13 mouse cellular contexts compared by ENCODE assay signal in genomic region chr9:101690916-101691315, GRCm38 (mm10).
DNase-seq lines count a peak whose midpoint lies in the region; ATAC-seq and TF ChIP-seq lines count a peak whose summit lies in the region.
"Had no signal": no experiment of that assay in that cellular context is flagged by ENCODE, and none has a peak within 500 bp of the region (broad histone marks: within the 10 kb centered on the region; RNA-seq: fewer than 3 reads in every experiment).

No protein-coding gene starts in this region.

- no peaks in the 10 kb centered on the region for H3K9me3 ChIP-seq in forebrain, embryonic 15.5 days
- H3K9me3 ChIP-seq in forebrain, embryonic 12.5 days = no peaks in the 10 kb centered on the region
- no peaks in the 10 kb centered on the region for H3K9me3 ChIP-seq in forebrain, postnatal 0 days (ENCODE audit: low read length)
- H3K9me3 ChIP-seq in hindbrain, embryonic 16.5 days (ENCODE audit: control insufficient read depth, low read length) = no peaks in the 10 kb centered on the region
- H3K9me3 ChIP-seq in midbrain, postnatal 0 days (ENCODE audit: low read length) = no peaks in the 10 kb centered on the region
- H3K9me3 ChIP-seq: heart, embryonic 13.5 days; limb, embryonic 15.5 days had no signal

- DNase-seq in forebrain, postnatal 0 days = peak; percentile 39
- DNase-seq in midbrain, postnatal 0 days (ENCODE audit: low spot score) = no peak
- DNase-seq in spleen, postnatal 36 days (ENCODE audit: low spot score in 2 of 2) = no peak
- DNase-seq in urinary bladder, postnatal 25 days (ENCODE audit: low spot score) = no peak
- DNase-seq in adrenal gland, postnatal 25 days = no peak
- DNase-seq: thymus, postnatal 14 days had no signal

- H3K4me3 ChIP-seq in forebrain, embryonic 15.5 days = peak overlapping the region; percentile 36
- no peak overlapping the region for H3K4me3 ChIP-seq in forebrain, embryonic 12.5 days (replicated peaks)
- peak overlapping the region; percentile 28 for H3K4me3 ChIP-seq in forebrain, postnatal 0 days (ENCODE audit: low read depth, low read length)
- H3K4me3 ChIP-seq in hindbrain, embryonic 16.5 days (ENCODE audit: low read length) = no peak overlapping the region
- peak overlapping the region; percentile 15; the same call in 1 of the 2 replicates for H3K4me3 ChIP-seq in midbrain, postnatal 0 days (ENCODE audit: low read depth, low read length)
- H3K4me3 ChIP-seq: heart, embryonic 13.5 days; limb, embryonic 15.5 days had no signal

- H3K4me1 ChIP-seq in forebrain, embryonic 15.5 days = peaks cover 18% of the 10 kb centered on the region
- H3K4me1 ChIP-seq in forebrain, embryonic 12.5 days = peaks cover 18% of the 10 kb centered on the region
- H3K4me1 ChIP-seq in forebrain, postnatal 0 days (ENCODE audit: insufficient read depth) = no peaks in the 10 kb centered on the region; the same call in 1 of the 2 replicates
- H3K4me1 ChIP-seq in hindbrain, embryonic 16.5 days (ENCODE audit: control insufficient read depth, insufficient read depth, low read depth, low read length) = peaks cover 7% of the 10 kb centered on the region
- H3K4me1 ChIP-seq in midbrain, postnatal 0 days (ENCODE audit: insufficient read depth, low read length) = peaks cover 8% of the 10 kb centered on the region; the same call in 1 of the 2 replicates
- H3K4me1 ChIP-seq: heart, embryonic 13.5 days; limb, embryonic 15.5 days had no signal

- no peak for TF ChIP-seq CTCF in forebrain, postnatal 0 days (IDR thresholded peaks at IDR 0.05; ENCODE audit: low read depth)
- TF ChIP-seq CTCF in midbrain, postnatal 0 days (IDR thresholded peaks at IDR 0.05) = no peak

- peak overlapping the region; percentile 56 for H3K9ac ChIP-seq in forebrain, embryonic 15.5 days (replicated peaks)
- no peak overlapping the region for H3K9ac ChIP-seq in forebrain, embryonic 12.5 days
- H3K9ac ChIP-seq in forebrain, postnatal 0 days = peak overlapping the region; percentile 64; the same call in 1 of the 2 replicates
- H3K9ac ChIP-seq in hindbrain, embryonic 16.5 days (ENCODE audit: low read depth, low read length) = no peak overlapping the region
- H3K9ac ChIP-seq in midbrain, postnatal 0 days (replicated peaks; ENCODE audit: low read length, poor library complexity, severe bottlenecking) = peak overlapping the region; percentile 29
- H3K9ac ChIP-seq: heart, embryonic 13.5 days; limb, embryonic 15.5 days had no signal

- ATAC-seq in forebrain, embryonic 15.5 days (replicated peaks) = peak; percentile 52
- ATAC-seq in forebrain, embryonic 12.5 days (ENCODE audit: low FRiP score) = no peak
- ATAC-seq in forebrain, postnatal 0 days = no peak
- peak; percentile 25; the same call in 1 of the 2 replicates for ATAC-seq in hindbrain, embryonic 16.5 days
- no peak for ATAC-seq in midbrain, postnatal 0 days (ENCODE audit: low FRiP score)
- ATAC-seq: intestine, postnatal 0 days had no signal

- H3K27me3 ChIP-seq in forebrain, embryonic 15.5 days = no peaks in the 10 kb centered on the region
- peaks cover 19% of the 10 kb centered on the region for H3K27me3 ChIP-seq in forebrain, embryonic 12.5 days
- no peaks in the 10 kb centered on the region for H3K27me3 ChIP-seq in forebrain, postnatal 0 days (ENCODE audit: insufficient read depth, low read length)
- H3K27me3 ChIP-seq in hindbrain, embryonic 16.5 days (replicated peaks; ENCODE audit: control insufficient read depth, insufficient read depth, low read length) = no peaks in the 10 kb centered on the region; the same call in 1 of the 2 replicates
- no peaks in the 10 kb centered on the region for H3K27me3 ChIP-seq in midbrain, postnatal 0 days (ENCODE audit: insufficient read depth, low read length)

- peak overlapping the region; percentile 73; the same call in 1 of the 2 replicates for H3K27ac ChIP-seq in forebrain, embryonic 15.5 days (replicated peaks)
- H3K27ac ChIP-seq in forebrain, embryonic 12.5 days = no peak overlapping the region
- peak overlapping the region; percentile 75; the same call in 1 of the 2 replicates for H3K27ac ChIP-seq in forebrain, postnatal 0 days (ENCODE audit: low read depth, low read length)
- H3K27ac ChIP-seq in hindbrain, embryonic 16.5 days (ENCODE audit: low read depth, low read length) = no peak overlapping the region; the same call in 1 of the 2 replicates
- H3K27ac ChIP-seq in midbrain, postnatal 0 days (ENCODE audit: low read depth, low read length) = peak overlapping the region; percentile 74; the same call in 1 of the 2 replicates
- H3K27ac ChIP-seq: heart, embryonic 13.5 days; limb, embryonic 15.5 days had no signal

- no peaks in the 10 kb centered on the region for H3K36me3 ChIP-seq in forebrain, embryonic 15.5 days
- H3K36me3 ChIP-seq in forebrain, embryonic 12.5 days (replicated peaks) = no peaks in the 10 kb centered on the region
- H3K36me3 ChIP-seq in forebrain, postnatal 0 days (ENCODE audit: insufficient read depth) = no peaks in the 10 kb centered on the region
- H3K36me3 ChIP-seq in hindbrain, embryonic 16.5 days (ENCODE audit: control insufficient read depth, insufficient read depth, low read length) = no peaks in the 10 kb centered on the region
- H3K36me3 ChIP-seq in midbrain, postnatal 0 days (ENCODE audit: insufficient read depth, low read length) = no peaks in the 10 kb centered on the region
- H3K36me3 ChIP-seq: G1E; heart, embryonic 13.5 days; limb, embryonic 15.5 days had no signal

- WGBS in forebrain, embryonic 15.5 days = 12% methylated on average over 7 of the region's 7 CpGs
- 35% methylated on average over 7 of the region's 7 CpGs for WGBS in forebrain, embryonic 12.5 days
- WGBS in forebrain, postnatal 0 days = 12% methylated on average over 7 of the region's 7 CpGs
- WGBS in hindbrain, embryonic 16.5 days = 20% methylated on average over 7 of the region's 7 CpGs
- 22% methylated on average over 7 of the region's 7 CpGs for WGBS in midbrain, postnatal 0 days

- H3K4me2 ChIP-seq in forebrain, embryonic 15.5 days (replicated peaks) = peak overlapping the region; percentile 60
- H3K4me2 ChIP-seq in forebrain, embryonic 12.5 days = no peak overlapping the region; the same call in 1 of the 2 replicates
- H3K4me2 ChIP-seq in forebrain, postnatal 0 days (ENCODE audit: low read depth) = peak overlapping the region; percentile 16; the same call in 1 of the 2 replicates
- peak overlapping the region; percentile 56 for H3K4me2 ChIP-seq in hindbrain, embryonic 16.5 days (ENCODE audit: low read length)
- peak overlapping the region; percentile 46 for H3K4me2 ChIP-seq in midbrain, postnatal 0 days (ENCODE audit: low read depth, low read length, poor library complexity, severe bottlenecking)

Comparison
In these comparisons a context has a peak if more than half of its experiments do, and no peak if none do; other contexts are left out.
1. ATAC-seq: peak in forebrain, embryonic 15.5 days (single experiment) and hindbrain, embryonic 16.5 days (single experiment); none in forebrain, embryonic 12.5 days (single experiment), forebrain, postnatal 0 days (single experiment) and midbrain, postnatal 0 days (single experiment).
2. H3K27ac ChIP-seq: peak in forebrain, embryonic 15.5 days (single experiment), forebrain, postnatal 0 days (single experiment) and midbrain, postnatal 0 days (single experiment); none in forebrain, embryonic 12.5 days (single experiment) and hindbrain, embryonic 16.5 days (single experiment).
3. H3K4me3 ChIP-seq: peak in forebrain, embryonic 15.5 days (single experiment), forebrain, postnatal 0 days (single experiment) and midbrain, postnatal 0 days (single experiment); none in forebrain, embryonic 12.5 days (single experiment) and hindbrain, embryonic 16.5 days (single experiment).
4. H3K9ac ChIP-seq: peak in forebrain, embryonic 15.5 days (single experiment), forebrain, postnatal 0 days (single experiment) and midbrain, postnatal 0 days (single experiment); none in forebrain, embryonic 12.5 days (single experiment) and hindbrain, embryonic 16.5 days (single experiment).